Mouse (Mus musculus) erythroblast, embryonic 14.5 days (primary cell): Measurements from ENCODE around the gene Dap.

ENCODE experiments used
- GATA1 ChIP-seq: IDR thresholded peaks from 2 replicates; pipeline ENCODE4 v1.6.1; 2012; ENCODE audit warnings: low read length, inconsistent platforms, mixed read lengths
- TAL1 ChIP-seq: IDR thresholded peaks from 3 replicates; pipeline ENCODE4 v1.6.1; 2012; ENCODE audit warnings: low read length, inconsistent platforms, mixed read lengths

- TF ChIP-seq GATA1 (no peak), TAL1 (no peak)
Measured at GRCm38 (mm10) chr15:31292627-31293026, 68.5 kb downstream of the Dap start.
